Mouse (Mus musculus): Measurements from ENCODE around the gene Hpcal1.
A peak's percentile ranks its signal among the peaks of the same experiment; 100 is the strongest.

Gene Hpcal1

GRCm38 (mm10) chr12:17686116-17686515 lies 4.5 kb upstream of the Hpcal1 start:
- no peak for DNase-seq (ENCODE audit: low read depth, low spot score)

GRCm38 (mm10) chr12:17688913-17689312 lies 1.7 kb upstream of the Hpcal1 start:
- DNase-seq (ENCODE audit: low read depth, low spot score), result no peak

GRCm38 (mm10) chr12:17689931-17690563 lies 609 bp upstream of the Hpcal1 start:
- DNase-seq (ENCODE audit: low read depth, low spot score), result no peak

- peak; percentile 49 for DNase-seq (ENCODE audit: low read depth, low spot score)
Measured at GRCm38 (mm10) chr12:17691320-17691876, 742 bp downstream of the Hpcal1 start.

- DNase-seq (ENCODE audit: low read depth, low spot score), result peak; percentile 74
Measured at GRCm38 (mm10) chr12:17691891-17692321, 1.2 kb downstream of the Hpcal1 start.

- DNase-seq (ENCODE audit: low read depth, low spot score), result no peak
Measured at GRCm38 (mm10) chr12:17692356-17692755, 1.7 kb downstream of the Hpcal1 start.

GRCm38 (mm10) chr12:17692953-17693352 lies 2.3 kb downstream of the Hpcal1 start:
- no peak for DNase-seq (ENCODE audit: low read depth, low spot score)

GRCm38 (mm10) chr12:17694589-17695115 lies 4.0 kb downstream of the Hpcal1 start:
- peak; percentile 77 for DNase-seq (ENCODE audit: low read depth, low spot score)

GRCm38 (mm10) chr12:17696395-17696794 lies 5.7 kb downstream of the Hpcal1 start:
- DNase-seq (ENCODE audit: low read depth, low spot score), result no peak

- no peak for DNase-seq (ENCODE audit: low read depth, low spot score)
Measured at GRCm38 (mm10) chr12:17698934-17699333, 8.3 kb downstream of the Hpcal1 start.

GRCm38 (mm10) chr12:17699480-17699879 lies 8.8 kb downstream of the Hpcal1 start:
- no peak for DNase-seq (ENCODE audit: low read depth, low spot score)

- DNase-seq (ENCODE audit: low read depth, low spot score), result no peak
Measured at GRCm38 (mm10) chr12:17701131-17701720, 10.6 kb downstream of the Hpcal1 start.

GRCm38 (mm10) chr12:17701795-17702194 lies 11.1 kb downstream of the Hpcal1 start:
- DNase-seq (ENCODE audit: low read depth, low spot score), result no peak

GRCm38 (mm10) chr12:17702257-17702943 lies 11.7 kb downstream of the Hpcal1 start:
- DNase-seq (ENCODE audit: low read depth, low spot score), result no peak

GRCm38 (mm10) chr12:17702944-17703335 lies 12.3 kb downstream of the Hpcal1 start:
- no peak for DNase-seq (ENCODE audit: low read depth, low spot score)

GRCm38 (mm10) chr12:17703866-17704265 lies 13.2 kb downstream of the Hpcal1 start:
- no peak for DNase-seq (ENCODE audit: low read depth, low spot score)

GRCm38 (mm10) chr12:17707472-17707871 lies 16.8 kb downstream of the Hpcal1 start:
- DNase-seq (ENCODE audit: low read depth, low spot score), result no peak

GRCm38 (mm10) chr12:17709451-17709850 lies 18.8 kb downstream of the Hpcal1 start:
- DNase-seq (ENCODE audit: low read depth, low spot score), result peak; percentile 46

GRCm38 (mm10) chr12:17709926-17710746 lies 19.5 kb downstream of the Hpcal1 start:
- DNase-seq (ENCODE audit: low read depth, low spot score), result peak; percentile 37

GRCm38 (mm10) chr12:17710747-17711092 lies 20.1 kb downstream of the Hpcal1 start:
- no peak for DNase-seq (ENCODE audit: low read depth, low spot score)

- DNase-seq (ENCODE audit: low read depth, low spot score), result no peak
Measured at GRCm38 (mm10) chr12:17711731-17712388, 21.2 kb downstream of the Hpcal1 start.

Measured in CD4-positive, CD25-positive, alpha-beta regulatory T cell, adult 2 months (primary cell).